Mouse (Mus musculus): ENCODE measurements at regions not wholly inside any gene's neighbourhood (a gene's known extent, or its start where the extent isn't known, plus 50 kb on each side); places are given as distances from the start of the nearest gene placed in this dataset.

DNA sequence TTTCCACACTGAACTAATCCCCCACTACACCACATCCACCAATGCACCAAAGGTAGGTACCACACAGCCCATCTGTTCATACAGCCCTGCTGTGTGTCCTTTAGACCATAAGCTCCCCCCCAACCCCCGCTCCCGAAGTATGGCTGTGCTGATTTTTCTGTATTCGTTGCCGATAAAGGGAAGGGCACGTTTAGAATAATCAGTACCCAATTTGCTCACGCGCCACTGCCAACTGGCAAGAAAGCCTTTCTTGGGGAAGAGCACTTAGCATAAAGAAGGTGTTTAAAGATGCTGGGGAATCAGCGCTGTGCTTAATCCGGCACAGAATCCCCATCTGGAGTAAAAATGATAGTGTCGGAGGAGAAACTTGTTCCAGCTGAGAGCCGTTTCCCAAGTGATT is 111.4 kb downstream of the Cd83 start:
- Histone ChIP-seq H3K4me3 (no peak overlapping the region), H3K9ac (replicated peaks) (no peak overlapping the region), H3K9me3 (no peaks in the 10 kb centered on the region), H3K27me3 (peaks cover 10% of the 10 kb centered on the region), H3K36me3 (no peaks in the 10 kb centered on the region), H3K4me2 (replicated peaks) (no peak overlapping the region), H3K27ac (replicated peaks) (no peak overlapping the region), H3K4me1 (peaks cover 13% of the 10 kb centered on the region)
- 59% methylated on average over 11 of the region's 11 CpGs for WGBS
- no peak for ATAC-seq (ENCODE audit: low FRiP score, low read depth)

GRCm38 (mm10) chr13:43897046-43897445 is 112.5 kb downstream of the Cd83 start:
- H3K27me3 ChIP-seq: peaks cover 10% of the 10 kb centered on the region

DNA sequence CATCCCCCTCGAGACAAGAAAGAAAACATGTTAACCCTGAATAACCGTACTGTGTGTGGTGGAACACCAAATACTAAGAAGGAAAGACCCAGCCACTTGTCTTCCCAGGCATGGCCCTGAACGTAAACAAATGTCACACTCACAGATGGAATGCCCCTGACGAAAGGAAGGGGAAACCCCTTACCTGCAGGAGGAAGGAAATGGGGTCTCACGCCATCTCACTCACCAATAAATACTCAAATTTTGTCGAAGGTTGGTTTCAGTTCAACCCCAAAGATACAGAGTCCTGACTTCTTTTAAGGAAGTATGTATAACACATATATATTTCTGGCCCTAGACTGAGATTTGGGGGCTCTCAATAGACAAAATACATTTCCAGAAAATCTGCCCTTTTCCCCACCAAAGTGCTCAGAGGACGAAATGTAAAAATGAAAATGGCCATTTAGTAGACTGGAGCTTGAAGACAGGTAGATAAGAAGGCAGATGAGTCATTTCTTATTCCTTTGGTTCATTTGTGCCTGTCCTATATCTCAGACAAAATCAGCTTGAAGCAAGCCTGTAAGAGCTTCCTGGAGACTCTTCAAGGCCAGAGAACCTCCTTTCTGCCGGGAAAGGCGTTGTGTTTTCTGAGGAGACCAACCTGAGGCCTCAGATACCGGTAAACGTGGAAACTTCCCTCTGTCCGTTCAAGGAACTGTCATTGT is 114.1 kb downstream of the Cd83 start:
- no peaks in the 10 kb centered on the region for H3K36me3 ChIP-seq
- H3K27ac ChIP-seq (replicated peaks): no peak overlapping the region
- WGBS: 84% methylated on average over 12 of the region's 12 CpGs
- no peak for ATAC-seq (ENCODE audit: low FRiP score, low read depth)
- H3K4me1 ChIP-seq: peaks cover 7% of the 10 kb centered on the region
- peaks cover 10% of the 10 kb centered on the region; the same call in 1 of the 2 replicates for H3K27me3 ChIP-seq
- H3K9ac ChIP-seq (replicated peaks): no peak overlapping the region
- H3K4me2 ChIP-seq (replicated peaks): no peak overlapping the region
- no peak overlapping the region for H3K4me3 ChIP-seq
- no peaks in the 10 kb centered on the region for H3K9me3 ChIP-seq

More at GRCm38 (mm10) chr13:43897046-43897445, 112.5 kb downstream of the Cd83 start:
- 90% methylated on average over 8 of the region's 8 CpGs for WGBS
- no peaks in the 10 kb centered on the region for H3K36me3 ChIP-seq
- no peak for ATAC-seq (ENCODE audit: low FRiP score, low read depth)
- no peak overlapping the region for H3K9ac ChIP-seq (replicated peaks)
- no peaks in the 10 kb centered on the region for H3K9me3 ChIP-seq
- peaks cover 11% of the 10 kb centered on the region for H3K4me1 ChIP-seq
- no peak overlapping the region for H3K4me3 ChIP-seq
- no peak overlapping the region for H3K27ac ChIP-seq (replicated peaks)
- no peak overlapping the region for H3K4me2 ChIP-seq (replicated peaks)

GRCm38 (mm10) chr13:43900115-43900514 is 115.5 kb downstream of the Cd83 start:
- no peak for ATAC-seq (ENCODE audit: low FRiP score, low read depth)
- Histone ChIP-seq H3K36me3 (no peaks in the 10 kb centered on the region), H3K9me3 (no peaks in the 10 kb centered on the region), H3K27me3 (0 out of 2 replicates have a peak, but pooled peaks cover 4% of the 10 kb centered on the region), H3K4me3 (no peak overlapping the region), H3K4me1 (peaks cover 12% of the 10 kb centered on the region), H3K27ac (replicated peaks) (no peak overlapping the region), H3K9ac (replicated peaks) (no peak overlapping the region), H3K4me2 (replicated peaks) (no peak overlapping the region)
- 93% methylated on average over 2 of the region's 2 CpGs for WGBS

DNA sequence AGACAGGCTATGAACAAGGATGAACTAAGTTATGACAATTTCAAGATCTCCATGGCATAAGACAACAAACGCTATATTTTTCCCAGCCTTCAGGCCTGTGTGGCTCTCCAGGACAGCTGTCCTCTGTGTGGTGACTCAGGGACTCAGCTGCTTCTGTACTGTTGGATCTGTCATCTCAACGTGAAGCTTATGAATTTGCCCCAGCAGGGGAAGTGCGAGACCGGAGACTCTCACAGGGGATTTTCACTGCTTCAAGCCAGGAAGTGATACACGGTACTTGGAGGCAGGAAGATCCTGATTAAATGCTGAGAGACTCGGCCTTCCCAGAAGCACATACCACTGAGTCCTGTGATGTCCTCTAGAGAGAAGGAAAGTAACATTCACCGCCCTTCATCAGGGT is 116.2 kb downstream of the Cd83 start:
- peaks cover 9% of the 10 kb centered on the region for H3K4me1 ChIP-seq
- no peak for ATAC-seq (ENCODE audit: low FRiP score, low read depth)
- H3K4me3 ChIP-seq: no peak overlapping the region
- H3K4me2 ChIP-seq (replicated peaks): no peak overlapping the region
- peaks cover 7% of the 10 kb centered on the region for H3K27me3 ChIP-seq
- H3K27ac ChIP-seq (replicated peaks): no peak overlapping the region
- H3K9ac ChIP-seq (replicated peaks): no peak overlapping the region
- H3K36me3 ChIP-seq: no peaks in the 10 kb centered on the region
- H3K9me3 ChIP-seq: no peaks in the 10 kb centered on the region
- 79% methylated on average over 7 of the region's 7 CpGs for WGBS

- Histone ChIP-seq H3K27ac (replicated peaks) (no peak overlapping the region), H3K4me3 (no peak overlapping the region), H3K4me2 (replicated peaks) (no peak overlapping the region), H3K4me1 (peaks cover 11% of the 10 kb centered on the region; the same call in 1 of the 2 replicates), H3K9me3 (no peaks in the 10 kb centered on the region), H3K9ac (replicated peaks) (no peak overlapping the region), H3K36me3 (no peaks in the 10 kb centered on the region), H3K27me3 (peaks cover 26% of the 10 kb centered on the region)
- ATAC-seq (ENCODE audit: low FRiP score, low read depth): no peak
Observed at GRCm38 (mm10) chr13:43903391-43903790, 118.8 kb downstream of the Cd83 start.

GRCm38 (mm10) chr13:43904291-43904690 is 119.7 kb downstream of the Cd83 start:
- Histone ChIP-seq H3K4me2 (replicated peaks) (no peak overlapping the region), H3K4me1 (peaks cover 19% of the 10 kb centered on the region; the same call in 1 of the 2 replicates), H3K9ac (replicated peaks) (no peak overlapping the region), H3K27ac (replicated peaks) (no peak overlapping the region), H3K36me3 (no peaks in the 10 kb centered on the region), H3K9me3 (no peaks in the 10 kb centered on the region), H3K27me3 (peaks cover 35% of the 10 kb centered on the region), H3K4me3 (no peak overlapping the region)
- WGBS: 14% methylated on average over 1 of the region's 1 CpGs
- ATAC-seq (ENCODE audit: low FRiP score, low read depth): no peak

- Histone ChIP-seq H3K4me2 (replicated peaks) (no peak overlapping the region), H3K4me3 (no peak overlapping the region), H3K9ac (replicated peaks) (no peak overlapping the region), H3K36me3 (no peaks in the 10 kb centered on the region), H3K9me3 (no peaks in the 10 kb centered on the region), H3K27me3 (peaks cover 41% of the 10 kb centered on the region), H3K27ac (replicated peaks) (no peak overlapping the region), H3K4me1 (peaks cover 23% of the 10 kb centered on the region; the same call in 1 of the 2 replicates)
- WGBS: 80% methylated on average over 7 of the region's 7 CpGs
- ATAC-seq (ENCODE audit: low FRiP score, low read depth): no peak
Observed at GRCm38 (mm10) chr13:43906241-43906640, 121.7 kb downstream of the Cd83 start.

DNA sequence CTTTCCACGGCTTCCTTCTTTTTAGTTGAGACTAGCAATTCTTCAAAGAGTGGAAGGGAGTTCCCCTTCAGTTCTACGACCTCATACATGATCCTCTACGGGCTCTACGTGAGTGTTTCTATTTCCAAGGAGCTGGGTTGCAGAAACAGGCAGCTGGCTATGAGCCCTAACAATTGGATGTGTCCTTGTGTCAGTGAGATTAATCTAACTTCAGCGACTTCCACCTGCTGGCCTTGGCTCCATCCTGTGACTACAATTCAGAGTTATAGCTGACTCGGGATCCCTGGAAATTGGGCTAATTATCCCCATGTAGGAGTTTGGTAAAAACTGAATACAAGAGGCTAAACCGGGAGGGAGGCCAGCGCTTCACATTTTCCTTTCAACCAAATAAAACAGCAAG is 122.8 kb downstream of the Cd83 start:
- no peak overlapping the region for H3K4me2 ChIP-seq (replicated peaks)
- H3K9me3 ChIP-seq: no peaks in the 10 kb centered on the region
- H3K27ac ChIP-seq (replicated peaks): no peak overlapping the region
- no peak overlapping the region for H3K4me3 ChIP-seq
- peaks cover 23% of the 10 kb centered on the region; the same call in 1 of the 2 replicates for H3K4me1 ChIP-seq
- peaks cover 41% of the 10 kb centered on the region for H3K27me3 ChIP-seq
- no peak overlapping the region for H3K9ac ChIP-seq (replicated peaks)
- ATAC-seq (ENCODE audit: low FRiP score, low read depth): no peak
- WGBS: 67% methylated on average over 8 of the region's 8 CpGs
- H3K36me3 ChIP-seq: no peaks in the 10 kb centered on the region

GRCm38 (mm10) chr13:43908041-43908644 is 123.6 kb downstream of the Cd83 start:
- 39% methylated on average over 16 of the region's 16 CpGs for WGBS
- Histone ChIP-seq H3K27me3 (peaks cover 41% of the 10 kb centered on the region), H3K4me2 (replicated peaks) (no peak overlapping the region), H3K36me3 (no peaks in the 10 kb centered on the region), H3K9me3 (no peaks in the 10 kb centered on the region), H3K9ac (replicated peaks) (no peak overlapping the region), H3K27ac (replicated peaks) (no peak overlapping the region), H3K4me3 (no peak overlapping the region), H3K4me1 (peaks cover 23% of the 10 kb centered on the region; the same call in 1 of the 2 replicates)
- no peak for ATAC-seq (ENCODE audit: low FRiP score, low read depth)

DNA sequence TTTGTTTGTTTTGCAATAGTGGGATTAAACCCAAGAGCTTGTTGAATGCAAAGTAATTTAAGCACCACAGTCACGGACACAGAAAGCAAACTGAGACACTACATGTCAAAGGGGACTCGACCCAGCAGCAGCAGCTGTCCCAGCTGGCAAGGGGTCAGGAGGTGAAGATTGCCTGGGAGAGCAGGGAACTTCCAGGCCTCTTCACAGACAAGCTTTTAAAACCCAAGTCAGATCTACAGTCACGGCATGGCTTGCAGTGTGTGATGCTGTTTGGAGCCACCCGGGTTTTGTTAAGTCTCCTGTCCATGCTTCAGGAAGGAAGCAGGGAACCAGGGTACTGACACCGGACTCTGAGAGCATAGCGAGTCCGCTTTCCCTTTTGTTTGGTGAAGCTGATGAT is 125.4 kb downstream of the Cd83 start:
- no peak overlapping the region for H3K9ac ChIP-seq (replicated peaks)
- no peak overlapping the region for H3K4me3 ChIP-seq
- ATAC-seq (ENCODE audit: low FRiP score, low read depth): no peak
- H3K27me3 ChIP-seq: peaks cover 39% of the 10 kb centered on the region
- H3K4me1 ChIP-seq: peaks cover 17% of the 10 kb centered on the region; the same call in 1 of the 2 replicates
- H3K4me2 ChIP-seq (replicated peaks): no peak overlapping the region
- no peaks in the 10 kb centered on the region for H3K36me3 ChIP-seq
- 27% methylated on average over 7 of the region's 7 CpGs for WGBS
- H3K9me3 ChIP-seq: 0 out of 2 replicates have a peak, but pooled peaks cover 3% of the 10 kb centered on the region
- H3K27ac ChIP-seq (replicated peaks): no peak overlapping the region

DNA sequence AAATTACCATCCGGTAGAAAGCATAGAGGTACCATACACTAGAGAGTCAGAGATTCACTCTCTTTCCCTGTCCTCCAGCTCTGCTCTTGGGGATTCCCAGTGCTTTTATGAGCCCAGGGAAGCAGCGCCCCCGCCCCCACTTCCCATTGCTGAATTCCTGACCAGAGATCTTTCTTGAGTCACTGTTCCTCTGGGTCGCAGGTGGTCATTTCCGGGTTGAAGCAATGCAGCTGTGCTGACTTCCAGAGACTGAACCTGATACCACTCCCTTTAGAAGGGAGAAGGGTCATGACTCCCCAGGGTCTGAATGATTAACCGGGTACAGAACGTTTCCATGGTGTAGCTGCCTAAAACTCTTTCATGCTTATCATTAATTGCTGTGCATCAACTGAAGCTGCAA is 128.9 kb downstream of the Cd83 start:
- ATAC-seq (ENCODE audit: low FRiP score, low read depth): no peak
- Histone ChIP-seq H3K27me3 (peaks cover 15% of the 10 kb centered on the region), H3K4me1 (peaks cover 11% of the 10 kb centered on the region; the same call in 1 of the 2 replicates), H3K27ac (replicated peaks) (no peak overlapping the region), H3K9me3 (0 out of 2 replicates have a peak, but pooled peaks cover 3% of the 10 kb centered on the region), H3K4me2 (replicated peaks) (no peak overlapping the region), H3K36me3 (no peaks in the 10 kb centered on the region), H3K9ac (replicated peaks) (no peak overlapping the region), H3K4me3 (no peak overlapping the region)
- WGBS: 52% methylated on average over 7 of the region's 7 CpGs

All from midbrain, embryonic 12.5 days (tissue).